Mouse (Mus musculus) skeletal muscle tissue, adult 2 months (tissue): ENCODE results near the gene Hesx1.
"Not testable (repeated sequence)": the region's sequence is repeated elsewhere in the genome, so short reads cannot be mapped to it uniquely, and the experiment has no call there.

Experiments
- DNase-seq: peaks from one replicate; pipeline ENCODE4 v3.0.0-alpha.2; 2012; ENCODE audit warnings: low read depth, low spot score

Hesx1 gene

GRCm38 (mm10) chr14:26994211-26994741 is at the start of gene Hesx1:
Gene Hesx1, plus strand, starts transcription at chr14:26994416.
- DNase-seq = peak; percentile 18

GRCm38 (mm10) chr14:26956139-26956538 is 38.1 kb upstream of the Hesx1 start:
- not testable (repeated sequence) for DNase-seq

- DNase-seq = no peak
Observed at GRCm38 (mm10) chr14:26960518-26960917, 33.7 kb upstream of the Hesx1 start.

- DNase-seq = no peak
Observed at GRCm38 (mm10) chr14:26969164-26969563, 25.1 kb upstream of the Hesx1 start.

- DNase-seq = peak; percentile 36
Observed at GRCm38 (mm10) chr14:26969856-26970407, 24.3 kb upstream of the Hesx1 start.

GRCm38 (mm10) chr14:26970439-26970932 is 23.7 kb upstream of the Hesx1 start:
- DNase-seq = peak; percentile 94

- DNase-seq = no peak
Observed at GRCm38 (mm10) chr14:26971106-26971789, 23.0 kb upstream of the Hesx1 start, which contains the start of gene Appl1. Gene Appl1, minus strand, starts transcription at chr14:26971232.

- no peak for DNase-seq
Observed at GRCm38 (mm10) chr14:26973089-26973488, 21.1 kb upstream of the Hesx1 start.

GRCm38 (mm10) chr14:26975490-26975889 is 18.7 kb upstream of the Hesx1 start:
- no peak for DNase-seq

GRCm38 (mm10) chr14:26976212-26976611 is 18.0 kb upstream of the Hesx1 start:
- DNase-seq = no peak

GRCm38 (mm10) chr14:26977500-26977899 is 16.7 kb upstream of the Hesx1 start:
- DNase-seq = no peak

- no peak for DNase-seq
Observed at GRCm38 (mm10) chr14:26979808-26980207, 14.4 kb upstream of the Hesx1 start.

GRCm38 (mm10) chr14:26981021-26981420 is 13.2 kb upstream of the Hesx1 start:
- no peak for DNase-seq

GRCm38 (mm10) chr14:26981494-26982149 is 12.6 kb upstream of the Hesx1 start:
- DNase-seq = no peak

- no peak for DNase-seq
Observed at GRCm38 (mm10) chr14:26982150-26982530, 12.1 kb upstream of the Hesx1 start.

- no peak for DNase-seq
Observed at GRCm38 (mm10) chr14:26988694-26989093, 5.5 kb upstream of the Hesx1 start.

GRCm38 (mm10) chr14:26991622-26992021 is 2.6 kb upstream of the Hesx1 start:
- DNase-seq = no peak

- no peak for DNase-seq
Observed at GRCm38 (mm10) chr14:26993427-26993826, 789 bp upstream of the Hesx1 start.

GRCm38 (mm10) chr14:26996257-26996656 is 2.0 kb downstream of the Hesx1 start:
- DNase-seq = no peak

- no peak for DNase-seq
Observed at GRCm38 (mm10) chr14:27000386-27000785, 6.2 kb downstream of the Hesx1 start.

- no peak for DNase-seq
Observed at GRCm38 (mm10) chr14:27004906-27005305, 10.7 kb downstream of the Hesx1 start.

GRCm38 (mm10) chr14:27005937-27006336 is 11.7 kb downstream of the Hesx1 start:
- no peak for DNase-seq
